Mouse (Mus musculus) testis, adult 2 months (tissue): Measurements from ENCODE around the gene Pde8a.

Experiments
- CTCF ChIP-seq: fragments of 200-500 bp; IDR thresholded peaks from 2 replicates; pipeline ENCODE4 v1.5.1; 2012; ENCODE audit warnings: low read depth, mild to moderate bottlenecking, inconsistent platforms, low read length, moderate library complexity; ENCODE audit not compliant: control insufficient read depth, insufficient read depth, insufficient replicate concordance
- POLR2A ChIP-seq: fragments of 200-500 bp; IDR thresholded peaks from 2 replicates; pipeline ENCODE4 v1.6.1; 2012; ENCODE audit warnings: low read depth, mild to moderate bottlenecking, inconsistent platforms, low read length, moderate library complexity; ENCODE audit not compliant: control insufficient read depth

DNA sequence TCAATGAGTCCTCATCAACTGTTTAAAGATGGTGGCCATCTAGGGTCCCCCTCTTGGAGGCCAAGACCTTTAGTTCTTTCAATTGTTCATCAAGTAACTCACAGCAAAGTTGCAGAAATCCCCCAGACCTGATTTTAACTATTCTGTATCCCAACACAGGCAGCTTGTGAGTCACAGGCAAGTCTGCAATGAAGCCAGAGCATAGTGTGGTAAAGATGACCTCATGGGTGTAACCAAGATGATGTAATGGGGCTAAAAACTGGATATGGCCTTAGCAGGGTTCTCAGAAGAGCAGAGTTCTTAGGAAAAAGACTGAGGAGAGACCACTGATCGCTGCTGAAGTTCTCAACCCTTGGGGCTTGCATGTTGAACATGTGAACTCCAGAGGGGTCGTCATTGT lies 29.3 kb upstream of the Pde8a start:
- no peak for TF ChIP-seq CTCF
- TF ChIP-seq POLR2A, result no peak
